In genomic region chr13:99307930-99308359, GRCm38 (mm10) we compare ENCODE assay signal across 12 mouse cellular contexts. TPM values are rescaled to one million over a fixed set of nuclear protein-coding genes. Genes with fewer than 3 reads are reported as not detected.
DNase-seq lines count a peak whose midpoint lies in the region; ATAC-seq and TF ChIP-seq lines count a peak whose summit lies in the region.
"Had no signal": no experiment of that assay in that cellular context is flagged by ENCODE, and none has a peak within 500 bp of the region (broad histone marks: within the 10 kb centered on the region; RNA-seq: fewer than 3 reads in every experiment).

No protein-coding gene starts in this region.

- no peak for TF ChIP-seq CTCF in lung, embryonic 14.5 days (IDR thresholded peaks at IDR 0.05; ENCODE audit: low read depth)

- DNase-seq in adrenal gland, adult 2 months, result peak; percentile 71
- DNase-seq in adrenal gland, adult 18-20 months (ENCODE audit: low spot score in 2 of 2), result no peak
- peak; percentile 68 for DNase-seq in lung, embryonic 14.5 days
- no peak for DNase-seq in lung, adult 18-20 months
- DNase-seq in lung, postnatal 36 days, result peak; percentile 37
- DNase-seq: embryo, embryonic 11 days; forebrain, postnatal 0 days; right cerebral cortex, postnatal 25 days had no signal

- H3K27ac ChIP-seq in lung, embryonic 14.5 days (ENCODE audit: low read depth), result peak overlapping the region; percentile 37; the same call in 1 of the 2 replicates
- H3K27ac ChIP-seq in heart, embryonic 14.5 days (replicated peaks in 1 of 2; ENCODE audit: control insufficient read depth in 1 of 2, insufficient read depth in 1 of 2, low read depth in 2 of 2, low read length in 2 of 2), result peak overlapping the region; percentile 94 to 97
- H3K27ac ChIP-seq: neural tube, embryonic 13.5 days had no signal

- ATAC-seq in lung, embryonic 14.5 days (ENCODE audit: insufficient read depth), result no peak
- peak; percentile 81 for ATAC-seq in heart, embryonic 14.5 days (ENCODE audit: insufficient number of reproducible peaks, insufficient read depth, low FRiP score, low read depth)
- ATAC-seq in monocyte, adult 5-6 weeks (replicated peaks; ENCODE audit: insufficient number of reproducible peaks, low FRiP score, low TSS enrichment, poor library complexity, severe bottlenecking), result no peak
- ATAC-seq in granulocyte monocyte progenitor cell, adult 5-6 weeks (replicated peaks; ENCODE audit: poor library complexity, severe bottlenecking), result no peak
- ATAC-seq: forebrain, postnatal 0 days had no signal

- no peaks in the 10 kb centered on the region for H3K9me3 ChIP-seq in lung, embryonic 14.5 days (ENCODE audit: low read depth, low read length)
- H3K9me3 ChIP-seq in heart, embryonic 14.5 days (ENCODE audit: control insufficient read depth, low read length), result no peaks in the 10 kb centered on the region
- H3K9me3 ChIP-seq: neural tube, embryonic 13.5 days had no signal

- H3K36me3 ChIP-seq in lung, embryonic 14.5 days (ENCODE audit: insufficient read depth), result no peaks in the 10 kb centered on the region
- no peaks in the 10 kb centered on the region for H3K36me3 ChIP-seq in heart, embryonic 14.5 days (ENCODE audit: control insufficient read depth, insufficient read depth, low read length)
- H3K36me3 ChIP-seq: neural tube, embryonic 13.5 days had no signal

- H3K9ac ChIP-seq in lung, embryonic 14.5 days, result no peak overlapping the region
- no peak overlapping the region for H3K9ac ChIP-seq in heart, embryonic 14.5 days (ENCODE audit: low read length)
- H3K9ac ChIP-seq: forebrain, postnatal 0 days; neural tube, embryonic 13.5 days had no signal

- H3K4me2 ChIP-seq in lung, embryonic 14.5 days, result no peak overlapping the region
- no peak overlapping the region for H3K4me2 ChIP-seq in heart, embryonic 14.5 days (ENCODE audit: low read length)
- H3K4me2 ChIP-seq: neural tube, embryonic 13.5 days had no signal

- WGBS in lung, embryonic 14.5 days, result 51% methylated on average over 5 of the region's 5 CpGs
- 9% methylated on average over 5 of the region's 5 CpGs for WGBS in heart, embryonic 14.5 days

- peaks cover 5% of the 10 kb centered on the region; the same call in 1 of the 2 replicates for H3K4me1 ChIP-seq in lung, embryonic 14.5 days (ENCODE audit: insufficient read depth)
- H3K4me1 ChIP-seq in heart, embryonic 14.5 days (ENCODE audit: control insufficient read depth in 2 of 2, insufficient read depth in 2 of 2, low read length in 2 of 2), result peaks cover 23 to 26% of the 10 kb centered on the region in 2 experiments
- H3K4me1 ChIP-seq: neural tube, embryonic 13.5 days had no signal

- no peak overlapping the region for H3K4me3 ChIP-seq in lung, embryonic 14.5 days (ENCODE audit: low read depth, low read length)
- no peak overlapping the region for H3K4me3 ChIP-seq in heart, embryonic 14.5 days (ENCODE audit: control insufficient read depth in 1 of 2, insufficient read depth in 1 of 2, low read depth in 1 of 2, low read length in 2 of 2)
- H3K4me3 ChIP-seq: neural tube, embryonic 13.5 days had no signal

- no peaks in the 10 kb centered on the region for H3K27me3 ChIP-seq in lung, embryonic 14.5 days (ENCODE audit: insufficient read depth, low read length)
- H3K27me3 ChIP-seq in heart, embryonic 14.5 days (ENCODE audit: control insufficient read depth, insufficient read depth, low read length), result no peaks in the 10 kb centered on the region
- H3K27me3 ChIP-seq: neural tube, embryonic 13.5 days had no signal

RNA-seq across cellular contexts. Expression of gene Ptcd2, which starts 36.6 kb away (rescaled TPM):
- 10 to 100 TPM; 30.8 to 39.7 TPM for total RNA-seq in adrenal gland, adult 2 months (2021)
- polyA plus RNA-seq in adrenal gland, adult 2 months (2012; rRNA removed), result 10.0 and 15.0 TPM in 2 replicates
- 10 to 100 TPM; 30.1 to 31.5 TPM for total RNA-seq in adrenal gland, adult 18-20 months (2021)
- polyA plus RNA-seq in lung, embryonic 14.5 days (2014; fragmentation: Nextera tagmentation; extraction: Ambion mirVana), result 47.3 and 48.8 TPM in 2 replicates
- polyA plus RNA-seq in heart, embryonic 14.5 days (2014; fragmentation: Nextera tagmentation; extraction: Ambion mirVana), result 72.8 and 73.0 TPM in 2 replicates
- total RNA-seq in monocyte, adult 5-6 weeks (2017), result 43.9 to 53.5 TPM (median 48.0 TPM) in 3 replicates
- total RNA-seq in granulocyte monocyte progenitor cell, adult 5-6 weeks (2014; fragmentation: Nextera tagmentation), result 49.8 and 58.1 TPM in 2 replicates
- 55.8 and 65.4 TPM in 2 replicates for total RNA-seq in granulocyte monocyte progenitor cell, adult 5-6 weeks (2017)

RNA-seq across cellular contexts. Expression of gene Mrps27, which starts 36.6 kb away (rescaled TPM):
- total RNA-seq in adrenal gland, adult 2 months (2021), result 10 to 100 TPM; 45.6 to 54.2 TPM
- polyA plus RNA-seq in adrenal gland, adult 2 months (2012; rRNA removed), result 13.8 and 20.6 TPM in 2 replicates
- 10 to 100 TPM; 39.8 to 40.9 TPM for total RNA-seq in adrenal gland, adult 18-20 months (2021)
- polyA plus RNA-seq in lung, embryonic 14.5 days (2014; fragmentation: Nextera tagmentation; extraction: Ambion mirVana), result 60.9 and 63.0 TPM in 2 replicates
- polyA plus RNA-seq in heart, embryonic 14.5 days (2014; fragmentation: Nextera tagmentation; extraction: Ambion mirVana), result 75.2 and 80.6 TPM in 2 replicates
- total RNA-seq in monocyte, adult 5-6 weeks (2017), result 7.3 to 12.3 TPM (median 8.6 TPM) in 3 replicates
- total RNA-seq in granulocyte monocyte progenitor cell, adult 5-6 weeks (2014; fragmentation: Nextera tagmentation), result 25.2 and 33.8 TPM in 2 replicates
- total RNA-seq in granulocyte monocyte progenitor cell, adult 5-6 weeks (2017), result 22.0 and 25.1 TPM in 2 replicates

Comparison
In these comparisons a context has a peak if more than half of its experiments do, and no peak if none do; other contexts are left out.
1. DNase-seq: peak in adrenal gland, adult 2 months (single experiment), lung, embryonic 14.5 days (single experiment) and lung, postnatal 36 days (single experiment); none in adrenal gland, adult 18-20 months (0 of 2) and lung, adult 18-20 months (0 of 2).